Mouse (Mus musculus): ENCODE data around the gene Wfdc16. TPM values are rescaled to one million over a fixed set of nuclear protein-coding genes. Genes with fewer than 3 reads are reported as not detected.

Gene Wfdc16
- polyA plus RNA-seq (2015; fragmentation: Illumina TruSeq; extraction: RNeasy Lipid Tissue Mini Kit (QIAGEN cat#74804); ENCODE audit: low read depth, low replicate concordance), result not detected

GRCm38 (mm10) chr2:164638696-164639095 is at the start of gene Wfdc16:
Wfdc16 (minus strand) TSS chr2:164638796.

GRCm38 (mm10) chr2:164684807-164685206 is 46.2 kb upstream of the Wfdc16 start, which contains the start of gene Wfdc13:
Wfdc13 (plus strand) TSS chr2:164685107.

GRCm38 (mm10) chr2:164673987-164674386 is 35.4 kb upstream of the Wfdc16 start, which contains the start of gene Wfdc11:
Wfdc11 (minus strand) TSS chr2:164674087.

GRCm38 (mm10) chr2:164656483-164656882 is 17.9 kb upstream of the Wfdc16 start, which contains the start of gene Wfdc9:
Wfdc9 (minus strand) TSS chr2:164656583.

GRCm38 (mm10) chr2:164655858-164656257 is 17.3 kb upstream of the Wfdc16 start, which contains the start of gene Wfdc10:
Wfdc10 (plus strand) TSS chr2:164656046.

GRCm38 (mm10) chr2:164613471-164613870 is 25.1 kb downstream of the Wfdc16 start, which contains the start of the genes Wfdc6b and Wfdc8:
Wfdc6b (plus strand) TSS chr2:164613522.
Wfdc8 (minus strand) TSS chr2:164613626.

GRCm38 (mm10) chr2:164593494-164593893 is 45.1 kb downstream of the Wfdc16 start, which contains the start of gene Eppin:
Eppin (minus strand) TSS chr2:164593594.

GRCm38 (mm10) chr2:164585025-164585725 is 53.4 kb downstream of the Wfdc16 start, which contains the start of gene Wfdc6a:
Wfdc6a (minus strand) TSS chr2:164585447.

Other genes with a start within 250 kb of the Wfdc16 start
- gene Slpi, start 249.7 kb downstream of the Wfdc16 start, polyA plus RNA-seq (2015; fragmentation: Illumina TruSeq; extraction: RNeasy Lipid Tissue Mini Kit (QIAGEN cat#74804); ENCODE audit: low read depth, low replicate concordance), result not detected
- 0.13 TPM for gene Rbpjl, start 235.7 kb downstream of the Wfdc16 start, polyA plus RNA-seq (2015; fragmentation: Illumina TruSeq; extraction: RNeasy Lipid Tissue Mini Kit (QIAGEN cat#74804); ENCODE audit: low read depth, low replicate concordance)
- gene Matn4, start 233.6 kb downstream of the Wfdc16 start, polyA plus RNA-seq (2015; fragmentation: Illumina TruSeq; extraction: RNeasy Lipid Tissue Mini Kit (QIAGEN cat#74804); ENCODE audit: low read depth, low replicate concordance), result 6.6 TPM
- 50.0 TPM for gene Sdc4, start 194.9 kb downstream of the Wfdc16 start, polyA plus RNA-seq (2015; fragmentation: Illumina TruSeq; extraction: RNeasy Lipid Tissue Mini Kit (QIAGEN cat#74804); ENCODE audit: low read depth, low replicate concordance)
- gene Sys1, start 181.8 kb downstream of the Wfdc16 start, polyA plus RNA-seq (2015; fragmentation: Illumina TruSeq; extraction: RNeasy Lipid Tissue Mini Kit (QIAGEN cat#74804); ENCODE audit: low read depth, low replicate concordance), result 50.2 TPM
- not detected for gene Gm20458, start 177.8 kb downstream of the Wfdc16 start, polyA plus RNA-seq (2015; fragmentation: Illumina TruSeq; extraction: RNeasy Lipid Tissue Mini Kit (QIAGEN cat#74804); ENCODE audit: low read depth, low replicate concordance)
- gene Trp53tg5, start 165.1 kb downstream of the Wfdc16 start, polyA plus RNA-seq (2015; fragmentation: Illumina TruSeq; extraction: RNeasy Lipid Tissue Mini Kit (QIAGEN cat#74804); ENCODE audit: low read depth, low replicate concordance), result not detected
- 233 TPM for gene Dbndd2, start 152.7 kb downstream of the Wfdc16 start, polyA plus RNA-seq (2015; fragmentation: Illumina TruSeq; extraction: RNeasy Lipid Tissue Mini Kit (QIAGEN cat#74804); ENCODE audit: low read depth, low replicate concordance)
- 56.1 TPM for gene Pigt, start 141.3 kb downstream of the Wfdc16 start, polyA plus RNA-seq (2015; fragmentation: Illumina TruSeq; extraction: RNeasy Lipid Tissue Mini Kit (QIAGEN cat#74804); ENCODE audit: low read depth, low replicate concordance)
- gene Wfdc2, start 76.4 kb downstream of the Wfdc16 start, polyA plus RNA-seq (2015; fragmentation: Illumina TruSeq; extraction: RNeasy Lipid Tissue Mini Kit (QIAGEN cat#74804); ENCODE audit: low read depth, low replicate concordance), result 2.5 TPM
- not detected for gene Spint3, start 65.3 kb downstream of the Wfdc16 start, polyA plus RNA-seq (2015; fragmentation: Illumina TruSeq; extraction: RNeasy Lipid Tissue Mini Kit (QIAGEN cat#74804); ENCODE audit: low read depth, low replicate concordance)
- gene Wfdc6a, start 53.3 kb downstream of the Wfdc16 start, polyA plus RNA-seq (2015; fragmentation: Illumina TruSeq; extraction: RNeasy Lipid Tissue Mini Kit (QIAGEN cat#74804); ENCODE audit: low read depth, low replicate concordance), result not detected
- not detected for gene Eppin, start 45.2 kb downstream of the Wfdc16 start, polyA plus RNA-seq (2015; fragmentation: Illumina TruSeq; extraction: RNeasy Lipid Tissue Mini Kit (QIAGEN cat#74804); ENCODE audit: low read depth, low replicate concordance)
- gene Wfdc6b, start 25.3 kb downstream of the Wfdc16 start, polyA plus RNA-seq (2015; fragmentation: Illumina TruSeq; extraction: RNeasy Lipid Tissue Mini Kit (QIAGEN cat#74804); ENCODE audit: low read depth, low replicate concordance), result not detected
- not detected for gene Wfdc8, start 25.2 kb downstream of the Wfdc16 start, polyA plus RNA-seq (2015; fragmentation: Illumina TruSeq; extraction: RNeasy Lipid Tissue Mini Kit (QIAGEN cat#74804); ENCODE audit: low read depth, low replicate concordance)
- not detected for gene Wfdc10, start 17.2 kb upstream of the Wfdc16 start, polyA plus RNA-seq (2015; fragmentation: Illumina TruSeq; extraction: RNeasy Lipid Tissue Mini Kit (QIAGEN cat#74804); ENCODE audit: low read depth, low replicate concordance)
- not detected for gene Wfdc9, start 17.8 kb upstream of the Wfdc16 start, polyA plus RNA-seq (2015; fragmentation: Illumina TruSeq; extraction: RNeasy Lipid Tissue Mini Kit (QIAGEN cat#74804); ENCODE audit: low read depth, low replicate concordance)
- not detected for gene Wfdc11, start 35.3 kb upstream of the Wfdc16 start, polyA plus RNA-seq (2015; fragmentation: Illumina TruSeq; extraction: RNeasy Lipid Tissue Mini Kit (QIAGEN cat#74804); ENCODE audit: low read depth, low replicate concordance)
- not detected for gene Wfdc13, start 46.3 kb upstream of the Wfdc16 start, polyA plus RNA-seq (2015; fragmentation: Illumina TruSeq; extraction: RNeasy Lipid Tissue Mini Kit (QIAGEN cat#74804); ENCODE audit: low read depth, low replicate concordance)
- not detected for gene Spint4, start 59.7 kb upstream of the Wfdc16 start, polyA plus RNA-seq (2015; fragmentation: Illumina TruSeq; extraction: RNeasy Lipid Tissue Mini Kit (QIAGEN cat#74804); ENCODE audit: low read depth, low replicate concordance)
- gene Spint5, start 76.5 kb upstream of the Wfdc16 start, polyA plus RNA-seq (2015; fragmentation: Illumina TruSeq; extraction: RNeasy Lipid Tissue Mini Kit (QIAGEN cat#74804); ENCODE audit: low read depth, low replicate concordance), result not detected
- 3.3 TPM for gene Wfdc3, start 107.1 kb upstream of the Wfdc16 start, polyA plus RNA-seq (2015; fragmentation: Illumina TruSeq; extraction: RNeasy Lipid Tissue Mini Kit (QIAGEN cat#74804); ENCODE audit: low read depth, low replicate concordance)
- gene Dnttip1, start 107.2 kb upstream of the Wfdc16 start, polyA plus RNA-seq (2015; fragmentation: Illumina TruSeq; extraction: RNeasy Lipid Tissue Mini Kit (QIAGEN cat#74804); ENCODE audit: low read depth, low replicate concordance), result 27.1 TPM
- 1.4 TPM for gene Ube2c, start 131.1 kb upstream of the Wfdc16 start, polyA plus RNA-seq (2015; fragmentation: Illumina TruSeq; extraction: RNeasy Lipid Tissue Mini Kit (QIAGEN cat#74804); ENCODE audit: low read depth, low replicate concordance)
- 2.1 TPM for gene Tnnc2, start 141.2 kb upstream of the Wfdc16 start, polyA plus RNA-seq (2015; fragmentation: Illumina TruSeq; extraction: RNeasy Lipid Tissue Mini Kit (QIAGEN cat#74804); ENCODE audit: low read depth, low replicate concordance)
- gene Snx21, start 147.0 kb upstream of the Wfdc16 start, polyA plus RNA-seq (2015; fragmentation: Illumina TruSeq; extraction: RNeasy Lipid Tissue Mini Kit (QIAGEN cat#74804); ENCODE audit: low read depth, low replicate concordance), result 39.8 TPM
- 20.2 TPM for gene Acot8, start 166.1 kb upstream of the Wfdc16 start, polyA plus RNA-seq (2015; fragmentation: Illumina TruSeq; extraction: RNeasy Lipid Tissue Mini Kit (QIAGEN cat#74804); ENCODE audit: low read depth, low replicate concordance)
- 6.9 TPM for gene Zswim3, start 166.3 kb upstream of the Wfdc16 start, polyA plus RNA-seq (2015; fragmentation: Illumina TruSeq; extraction: RNeasy Lipid Tissue Mini Kit (QIAGEN cat#74804); ENCODE audit: low read depth, low replicate concordance)
- gene Zswim1, start 183.9 kb upstream of the Wfdc16 start, polyA plus RNA-seq (2015; fragmentation: Illumina TruSeq; extraction: RNeasy Lipid Tissue Mini Kit (QIAGEN cat#74804); ENCODE audit: low read depth, low replicate concordance), result 18.1 TPM
- gene Spata25, start 189.7 kb upstream of the Wfdc16 start, polyA plus RNA-seq (2015; fragmentation: Illumina TruSeq; extraction: RNeasy Lipid Tissue Mini Kit (QIAGEN cat#74804); ENCODE audit: low read depth, low replicate concordance), result not detected
- 111 TPM for gene Ctsa, start 194.1 kb upstream of the Wfdc16 start, polyA plus RNA-seq (2015; fragmentation: Illumina TruSeq; extraction: RNeasy Lipid Tissue Mini Kit (QIAGEN cat#74804); ENCODE audit: low read depth, low replicate concordance)
- gene Neurl2, start 194.7 kb upstream of the Wfdc16 start, polyA plus RNA-seq (2015; fragmentation: Illumina TruSeq; extraction: RNeasy Lipid Tissue Mini Kit (QIAGEN cat#74804); ENCODE audit: low read depth, low replicate concordance), result 2.1 TPM
- gene Pltp, start 218.9 kb upstream of the Wfdc16 start, polyA plus RNA-seq (2015; fragmentation: Illumina TruSeq; extraction: RNeasy Lipid Tissue Mini Kit (QIAGEN cat#74804); ENCODE audit: low read depth, low replicate concordance), result 91.8 TPM
- 38.3 TPM for gene Pcif1, start 240.5 kb upstream of the Wfdc16 start, polyA plus RNA-seq (2015; fragmentation: Illumina TruSeq; extraction: RNeasy Lipid Tissue Mini Kit (QIAGEN cat#74804); ENCODE audit: low read depth, low replicate concordance)